Mouse (Mus musculus): Measurements from ENCODE around the gene Il17d.

Il17d gene

DNA sequence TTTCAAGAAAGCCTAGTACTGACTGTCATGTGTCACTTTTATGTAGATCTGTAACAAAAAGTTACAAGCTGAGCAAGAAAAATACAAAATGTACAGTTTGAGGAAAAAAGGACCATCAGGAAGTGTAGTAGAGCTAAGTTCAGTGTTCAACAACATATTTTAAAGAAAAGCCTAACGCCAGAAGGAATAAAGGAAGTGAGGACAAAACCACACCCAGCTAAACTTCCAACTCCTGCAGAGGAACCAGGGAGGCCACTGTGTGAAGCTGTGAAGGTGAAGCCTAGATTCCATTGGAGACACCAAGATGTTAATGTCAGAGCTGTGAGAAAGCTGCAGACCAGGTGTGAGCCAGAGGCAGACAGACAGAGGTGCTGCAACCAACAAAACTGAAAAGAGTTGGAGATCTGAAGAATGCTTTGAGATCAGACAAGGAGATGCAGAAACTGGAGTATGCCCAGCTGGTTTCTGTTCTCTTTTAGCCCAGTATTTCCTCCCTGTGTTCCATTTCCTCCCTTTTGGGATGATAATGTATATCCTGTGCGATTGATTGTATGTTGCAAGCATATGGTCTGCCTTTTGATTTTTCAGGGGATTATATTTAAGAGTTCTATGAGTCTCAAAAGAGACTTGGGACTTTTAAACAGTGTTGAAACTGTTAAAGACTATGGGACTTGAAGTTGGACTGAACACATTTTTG lies 51.9 kb downstream of the Il17d start:
- intact Hi-C loops (cut with DNase I): no loop called here

DNA sequence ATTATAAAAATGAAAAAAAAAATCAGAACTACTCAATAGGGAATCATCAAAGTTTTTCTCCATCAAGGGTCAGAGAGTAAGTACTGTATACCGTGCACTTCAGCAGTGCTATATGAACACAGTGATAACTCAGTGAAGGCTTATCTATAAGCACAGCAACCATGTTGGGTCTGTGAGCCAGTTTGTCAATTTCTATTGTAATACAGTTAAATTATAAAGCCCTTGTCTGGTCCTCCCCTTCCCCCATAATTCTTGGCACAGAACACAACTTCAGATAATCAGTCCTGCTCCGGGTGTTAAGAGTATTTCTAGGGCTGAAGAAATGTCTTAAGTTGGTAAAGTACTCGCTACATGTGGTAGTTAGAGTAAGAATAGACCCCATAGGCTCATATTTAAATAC lies 67.3 kb downstream of the Il17d start:
- intact Hi-C loops (cut with DNase I): no loop called here
